Mouse (Mus musculus): Measurements from ENCODE around the gene Spdl1.
"Not testable (repeated sequence)": the region's sequence is repeated elsewhere in the genome, so short reads cannot be mapped to it uniquely, and the experiment has no call there.

The Spdl1 gene

DNA sequence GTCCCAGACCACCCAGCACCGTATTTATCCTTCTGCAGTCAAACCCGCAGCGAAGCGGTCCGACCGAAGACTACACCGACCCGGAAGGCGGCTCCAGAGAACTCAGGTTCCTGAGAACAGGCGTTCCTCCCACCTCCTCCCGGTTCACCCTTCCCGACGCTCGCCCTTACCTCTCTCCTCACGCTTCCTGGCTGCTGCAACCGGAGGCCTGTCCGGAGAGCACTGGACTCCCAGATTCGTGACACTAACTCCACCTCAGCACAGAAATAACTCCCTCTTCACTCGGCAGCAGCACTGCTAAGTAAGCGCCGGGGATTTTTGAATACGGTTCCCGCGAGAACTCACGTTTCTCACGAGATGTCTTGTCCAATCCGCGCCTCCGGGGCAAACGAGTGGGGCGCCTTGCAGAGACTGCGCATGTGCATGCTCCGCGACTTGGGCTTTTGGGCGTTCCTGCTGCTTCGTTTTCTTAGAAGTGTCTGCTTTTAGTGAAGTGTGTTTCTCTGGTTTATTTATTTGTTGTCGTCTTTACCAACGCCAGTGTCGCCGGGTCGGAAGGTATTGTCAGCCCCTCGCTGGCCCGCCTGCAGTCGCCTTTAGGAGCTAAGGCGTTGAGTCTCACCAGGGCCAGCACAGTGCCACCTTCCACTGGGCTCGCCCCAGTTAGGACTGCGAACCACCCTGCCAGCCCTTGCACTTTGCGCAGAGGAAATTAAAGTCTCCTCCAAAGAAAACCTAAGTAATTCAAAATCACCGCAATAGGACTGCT is at the start of gene Spdl1:
TSS of gene Spdl1 (minus strand) at position 324 of the 769 bp plus-strand sequence.
- DNase-seq (ENCODE audit: low spot score): peak; percentile 94

DNA sequence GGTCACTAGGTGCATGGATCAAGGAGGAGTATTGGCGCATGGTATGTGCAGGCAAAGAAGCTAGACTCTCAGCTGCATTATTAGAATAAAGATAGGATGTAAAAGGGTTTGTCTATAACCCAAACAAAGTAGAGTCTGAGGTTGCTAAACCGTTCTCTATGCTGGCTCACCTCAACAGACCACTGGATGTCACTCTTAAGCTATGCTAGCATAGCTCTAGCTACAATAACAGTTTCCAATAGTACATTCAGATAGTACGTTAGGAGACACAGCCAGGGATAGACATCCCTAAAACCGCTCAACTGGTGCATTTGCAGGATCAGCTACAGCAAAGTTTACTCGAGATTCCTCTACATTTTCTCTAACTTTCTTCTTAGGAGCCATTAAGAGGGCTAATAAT is 48.1 kb upstream of the Spdl1 start:
- DNase-seq (ENCODE audit: low spot score): no peak

DNA sequence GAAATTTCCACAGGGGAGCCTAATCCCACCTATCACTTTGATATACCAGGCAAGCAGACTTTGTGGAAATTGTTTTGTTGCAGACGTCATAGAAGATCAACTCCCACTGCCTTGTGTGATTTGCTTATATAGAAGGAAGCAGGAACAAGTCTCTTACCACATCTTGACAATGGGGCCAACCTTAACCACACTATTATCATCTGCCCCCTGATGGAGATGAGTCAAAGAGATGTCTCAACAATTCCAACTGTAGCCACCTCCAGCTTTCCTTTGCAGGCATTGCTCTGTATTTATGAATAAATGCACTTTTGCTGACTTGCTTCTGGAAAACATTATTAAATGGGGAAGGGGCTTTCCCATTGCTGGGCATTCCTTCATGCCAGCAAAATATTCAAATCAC is 46.2 kb upstream of the Spdl1 start:
- DNase-seq (ENCODE audit: low spot score): no peak

DNA sequence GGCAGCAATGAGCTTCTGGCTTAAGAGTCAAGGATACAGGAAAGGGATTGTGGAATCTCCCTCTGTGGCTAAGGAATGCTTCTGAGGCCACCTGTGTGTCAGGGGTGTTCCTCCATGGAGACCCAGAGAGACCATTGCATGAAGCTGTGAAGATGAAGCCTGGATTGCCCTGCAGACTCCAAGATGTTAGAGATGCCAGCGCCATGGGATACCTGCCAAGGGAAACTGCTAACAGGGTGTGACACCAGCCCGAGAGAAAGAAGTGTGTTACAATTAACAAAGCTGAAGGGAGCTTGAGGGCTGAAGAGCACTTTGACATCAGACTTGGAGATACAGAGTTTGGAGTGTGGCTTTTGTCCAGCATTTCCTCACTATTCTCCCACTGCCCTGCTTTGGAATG is 40.4 kb upstream of the Spdl1 start:
- DNase-seq (ENCODE audit: low spot score): no peak

DNA sequence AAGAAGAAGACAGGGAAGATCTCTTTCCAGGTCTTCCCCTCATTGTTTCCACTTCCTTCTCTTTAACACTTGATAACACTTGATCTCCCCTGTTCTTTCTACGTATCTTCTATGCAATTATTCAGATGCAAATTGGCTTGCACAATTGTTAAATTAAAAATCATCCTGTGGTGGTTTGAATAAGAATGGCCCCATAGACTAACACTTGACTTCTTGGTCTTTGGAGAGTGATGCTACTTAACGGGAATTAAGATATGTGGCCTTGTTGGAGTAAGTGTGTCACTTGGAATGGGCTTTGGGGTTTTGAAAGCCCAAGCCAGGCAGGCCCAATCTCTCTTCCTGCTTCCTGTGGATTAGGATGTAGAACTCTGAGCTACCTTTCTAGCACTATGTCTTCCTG is 39.0 kb upstream of the Spdl1 start:
- no peak for DNase-seq (ENCODE audit: low spot score)

DNA sequence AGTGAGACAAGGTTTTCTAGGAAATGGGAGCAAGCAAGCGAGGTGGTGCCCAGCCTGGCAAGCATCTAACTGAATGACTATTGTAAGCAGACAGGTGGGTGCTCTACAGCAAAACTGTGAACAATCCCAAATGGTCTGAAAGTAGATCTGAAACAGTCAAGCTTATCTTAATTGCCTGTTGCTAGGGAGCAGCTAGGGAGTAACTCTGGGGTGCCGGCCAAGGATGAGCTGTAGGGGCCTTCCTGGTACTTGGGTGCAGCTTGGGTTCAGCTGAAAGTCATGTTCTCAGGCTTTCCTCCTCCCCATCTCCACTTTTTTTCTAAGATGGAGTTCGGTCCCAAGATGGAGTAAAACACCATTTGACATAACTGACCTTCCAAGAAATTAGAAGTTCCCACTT is 38.5 kb upstream of the Spdl1 start:
- no peak for DNase-seq (ENCODE audit: low spot score)

DNA sequence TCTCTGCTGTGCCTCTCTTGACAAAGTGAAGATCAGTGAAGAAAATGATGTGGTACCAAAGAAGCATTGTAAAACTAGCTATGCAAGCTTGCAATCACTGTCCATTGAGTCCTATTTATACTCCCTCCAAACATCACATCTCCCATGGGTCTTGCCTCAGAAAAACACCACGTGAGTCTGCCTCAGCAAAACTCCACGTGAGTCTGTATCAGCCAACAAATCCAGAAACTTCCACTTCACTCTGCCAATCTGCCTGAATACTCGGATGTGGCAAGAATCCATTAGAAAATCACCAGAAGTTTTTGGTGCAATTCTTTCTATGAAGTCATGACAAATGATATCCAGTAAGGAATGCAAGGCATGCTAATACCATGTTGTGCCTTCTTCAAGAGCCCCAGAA is 38.0 kb upstream of the Spdl1 start:
- DNase-seq (ENCODE audit: low spot score): no peak

DNA sequence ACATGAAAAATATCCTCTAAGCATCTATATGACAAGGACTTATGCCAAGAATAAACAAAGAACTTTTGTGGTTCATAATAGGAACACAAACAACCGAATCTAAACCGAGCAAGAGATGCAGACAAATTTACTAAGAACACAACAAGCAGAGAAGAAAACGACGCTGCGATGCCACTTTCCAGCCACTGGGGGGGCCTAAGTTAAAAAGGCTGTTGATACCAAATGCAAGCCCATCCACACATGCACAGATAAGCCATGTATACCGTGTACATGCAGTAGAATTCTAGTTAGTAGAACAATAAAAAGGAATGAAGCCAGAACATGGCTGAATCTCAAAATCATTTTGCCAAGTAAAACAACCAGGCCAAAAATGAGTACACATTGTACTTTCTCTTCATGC is 35.2 kb upstream of the Spdl1 start:
- DNase-seq (ENCODE audit: low spot score): no peak

DNA sequence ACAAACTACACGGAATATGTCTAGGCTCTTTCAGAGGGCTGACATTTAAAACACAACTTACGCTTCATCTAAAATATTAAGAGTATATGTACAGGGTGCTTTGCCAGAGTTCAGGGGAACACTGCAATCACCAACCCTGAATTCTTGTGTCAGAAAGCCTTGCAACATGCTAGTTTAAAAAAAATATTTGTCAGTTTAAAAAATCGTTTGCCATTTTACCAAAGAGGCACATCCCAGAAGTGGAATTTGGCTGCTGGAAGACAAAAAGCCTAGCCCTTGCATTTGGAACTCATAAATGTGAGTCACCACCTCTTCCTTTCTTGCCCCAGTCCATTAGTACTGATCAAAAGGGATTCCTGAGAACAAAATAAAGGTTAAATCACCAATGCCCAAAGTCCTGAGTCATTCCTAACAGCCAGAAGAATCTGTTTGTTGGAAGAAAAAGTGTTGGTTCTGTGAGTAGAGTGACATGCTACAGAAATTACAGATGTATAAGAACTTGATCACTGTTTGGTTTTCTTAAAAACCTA is 32.4 kb upstream of the Spdl1 start:
- DNase-seq (ENCODE audit: low spot score): no peak

DNA sequence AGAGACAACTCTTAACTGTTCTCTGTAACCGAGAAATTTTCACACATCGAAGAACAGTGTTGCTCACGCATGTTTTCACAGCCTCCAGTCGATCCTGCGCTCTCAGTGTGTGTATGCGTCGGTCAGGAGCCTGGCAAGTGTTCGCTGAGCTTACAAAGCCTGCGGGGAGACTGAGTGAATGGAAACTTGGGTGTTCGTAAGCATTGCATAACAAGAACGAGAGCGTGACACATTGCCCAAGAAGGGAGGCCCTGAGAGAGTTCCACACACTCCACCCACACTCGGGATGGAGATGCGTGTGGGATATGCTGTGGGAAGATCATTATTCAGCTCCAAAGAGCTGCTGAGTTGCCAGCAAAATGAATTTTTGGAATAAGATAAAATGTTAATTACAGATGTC is 31.7 kb upstream of the Spdl1 start:
- DNase-seq (ENCODE audit: low spot score): no peak

DNA sequence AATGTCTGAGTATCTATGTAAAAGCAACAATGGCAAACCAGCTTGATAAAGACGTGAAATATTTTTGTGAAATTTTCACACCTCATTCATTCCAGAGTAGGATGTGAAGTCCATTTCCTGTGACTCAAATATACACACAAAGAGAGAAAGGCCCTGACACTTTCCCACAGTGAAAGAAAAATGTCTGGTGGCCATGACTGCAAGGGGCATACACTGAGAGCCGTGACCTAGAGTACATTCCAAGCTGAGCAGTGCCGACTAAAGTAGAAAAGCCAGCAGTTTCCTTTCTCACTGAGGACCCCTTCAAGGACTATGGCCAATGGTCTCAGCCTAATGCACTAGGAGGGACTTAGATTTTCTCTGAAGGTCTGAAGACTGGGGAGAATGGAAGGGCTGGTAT is 23.2 kb upstream of the Spdl1 start:
- no peak for DNase-seq (ENCODE audit: low spot score)

DNA sequence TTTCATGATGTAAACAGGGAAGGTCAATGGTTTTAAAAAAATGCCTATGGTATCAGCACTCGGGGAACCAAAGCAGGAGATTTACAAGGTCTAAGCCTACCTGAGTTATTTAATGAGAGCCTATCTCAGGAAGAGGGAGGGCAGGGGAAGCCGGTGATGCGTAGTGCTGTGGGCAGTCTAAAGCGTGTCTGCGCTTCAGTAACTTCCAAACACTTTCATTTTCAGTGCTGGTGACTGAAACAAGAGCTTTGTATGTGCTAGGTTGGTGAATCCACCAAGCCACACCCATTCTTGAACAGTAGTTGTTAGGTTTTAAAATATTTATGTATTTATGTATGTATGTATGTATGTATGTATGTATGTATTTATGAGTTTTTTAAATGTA is 12.8 kb upstream of the Spdl1 start:
- no peak for DNase-seq (ENCODE audit: low spot score)

DNA sequence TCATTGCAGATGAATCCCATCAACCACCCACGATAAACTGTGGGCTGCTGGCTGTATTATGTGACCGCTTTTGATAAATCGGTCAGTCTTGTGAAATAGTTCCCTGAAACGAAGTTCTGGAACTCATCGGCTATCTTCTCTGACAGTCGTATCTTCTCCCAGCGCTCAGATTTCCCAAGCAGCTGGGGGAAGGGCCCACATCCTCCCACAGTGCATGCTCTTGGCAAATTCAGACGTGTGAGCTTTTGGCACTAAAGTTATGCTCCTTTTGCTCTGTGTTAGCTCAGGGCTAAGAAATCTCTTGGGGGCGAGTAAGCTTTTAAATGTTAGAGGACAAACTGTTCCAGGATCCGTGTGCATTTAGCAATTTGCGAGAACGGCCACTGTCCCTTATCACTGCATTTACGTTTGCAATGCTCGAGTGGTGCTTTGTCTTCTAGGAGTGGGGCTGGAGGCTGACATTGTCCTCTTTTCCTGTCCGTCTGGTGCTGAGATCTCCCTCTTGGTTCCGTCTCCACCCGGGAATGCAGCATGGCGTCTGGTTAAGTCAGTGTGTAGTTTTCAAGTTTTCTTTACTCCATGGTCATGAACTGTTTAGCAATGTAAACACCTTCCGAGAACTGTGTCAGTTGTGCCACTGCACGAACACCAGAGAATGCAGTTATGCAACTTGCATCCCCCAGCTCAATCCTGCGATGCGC is 12.3 kb upstream of the Spdl1 start:
- DNase-seq (ENCODE audit: low spot score): peak; percentile 45

DNA sequence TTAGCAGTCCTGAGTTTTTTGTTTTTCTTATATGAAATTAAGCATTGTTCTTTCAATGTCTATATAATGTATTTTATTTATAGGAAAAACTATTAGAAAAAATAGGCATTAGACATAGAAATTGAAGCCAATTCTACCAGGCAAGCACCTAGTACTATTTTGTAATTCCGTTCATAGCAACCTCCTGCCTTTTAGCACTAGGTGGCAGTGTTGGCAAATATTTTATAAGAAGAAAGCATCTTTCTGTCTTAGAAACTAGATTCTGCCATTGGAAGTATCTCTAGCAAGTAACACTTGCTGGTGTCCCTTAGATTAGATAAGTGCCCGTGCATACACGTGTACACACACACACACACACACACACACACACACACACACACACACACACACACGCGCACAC is 10.1 kb upstream of the Spdl1 start:
- no peak for DNase-seq (ENCODE audit: low spot score)

DNA sequence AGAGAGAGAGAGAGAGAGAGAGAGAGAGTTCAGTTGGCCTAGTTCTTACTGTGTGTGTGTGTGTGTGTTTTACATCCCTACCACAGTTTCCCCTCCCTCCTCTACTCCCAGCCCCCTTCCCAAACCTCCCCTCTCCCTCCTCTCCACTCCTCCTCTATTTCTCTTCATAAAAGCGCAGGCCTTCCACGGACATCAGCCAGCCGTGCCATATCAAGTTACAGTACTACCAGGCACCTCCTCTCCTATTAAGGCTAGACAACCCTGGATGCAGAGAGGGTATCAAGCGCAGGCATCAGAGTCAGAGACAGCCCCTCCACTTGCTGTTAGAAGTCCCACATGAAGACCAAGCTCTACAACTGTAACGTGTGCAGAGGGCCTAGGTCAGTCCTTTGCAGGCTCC is 6.8 kb upstream of the Spdl1 start:
- DNase-seq (ENCODE audit: low spot score): no peak

DNA sequence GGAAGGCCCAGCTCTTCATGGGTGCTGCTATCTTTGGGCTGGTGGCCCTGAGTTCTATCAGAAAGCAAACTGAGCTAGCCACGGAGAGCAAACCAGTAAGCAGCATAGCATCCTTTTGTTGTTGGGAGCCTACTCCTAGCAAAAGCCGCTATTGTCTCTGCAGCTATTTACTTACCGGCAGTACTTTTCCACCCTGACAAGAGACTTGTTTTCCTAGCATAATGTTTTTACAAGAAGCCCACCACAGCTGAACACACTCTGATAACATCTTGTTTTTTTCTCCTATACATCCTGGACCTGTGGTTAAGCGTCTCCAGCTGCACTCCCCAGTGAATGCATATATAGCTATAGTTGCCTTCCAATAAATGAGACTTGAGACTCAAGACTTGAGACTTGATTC is 5.6 kb upstream of the Spdl1 start:
- no peak for DNase-seq (ENCODE audit: low spot score)

DNA sequence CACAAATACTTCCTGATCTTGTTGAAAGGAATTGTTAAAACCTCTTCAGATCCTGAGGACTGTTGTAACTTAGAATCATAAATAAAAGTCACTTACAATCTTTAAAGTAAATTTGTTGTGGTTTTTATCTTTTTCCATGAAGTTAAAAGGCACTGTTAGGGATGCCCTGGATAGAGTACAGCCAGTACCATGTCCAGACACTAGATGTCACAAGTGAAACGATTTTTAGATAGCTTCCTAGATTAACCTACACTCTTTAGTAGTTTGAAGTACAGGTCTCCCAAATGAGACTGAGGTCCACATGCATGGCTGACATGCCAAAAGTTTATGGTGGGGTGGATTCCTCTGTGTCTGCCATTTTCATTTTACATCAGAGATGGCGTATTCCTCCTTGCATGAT is 2.8 kb upstream of the Spdl1 start:
- DNase-seq (ENCODE audit: low spot score): no peak

DNA sequence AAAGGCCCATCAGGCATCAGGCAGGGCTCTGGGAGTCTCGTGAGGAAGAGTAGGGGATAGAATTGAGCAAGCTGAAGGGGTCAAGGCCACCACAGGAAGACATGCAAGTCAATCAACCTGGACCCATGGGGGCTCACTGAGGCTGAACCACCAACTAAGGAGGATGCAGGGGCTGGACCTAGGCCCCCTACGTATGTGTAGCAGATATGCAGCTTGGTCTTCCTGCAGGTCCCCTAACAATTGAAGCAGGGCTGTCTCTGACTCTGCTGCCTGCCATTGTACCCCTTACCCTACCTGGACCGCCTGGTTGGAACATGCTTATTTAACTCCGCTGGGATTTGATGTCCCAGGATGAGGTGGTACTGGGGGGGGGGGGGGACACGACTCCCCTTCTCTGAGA is 763 bp downstream of the Spdl1 start:
- DNase-seq (ENCODE audit: low spot score): no peak

DNA sequence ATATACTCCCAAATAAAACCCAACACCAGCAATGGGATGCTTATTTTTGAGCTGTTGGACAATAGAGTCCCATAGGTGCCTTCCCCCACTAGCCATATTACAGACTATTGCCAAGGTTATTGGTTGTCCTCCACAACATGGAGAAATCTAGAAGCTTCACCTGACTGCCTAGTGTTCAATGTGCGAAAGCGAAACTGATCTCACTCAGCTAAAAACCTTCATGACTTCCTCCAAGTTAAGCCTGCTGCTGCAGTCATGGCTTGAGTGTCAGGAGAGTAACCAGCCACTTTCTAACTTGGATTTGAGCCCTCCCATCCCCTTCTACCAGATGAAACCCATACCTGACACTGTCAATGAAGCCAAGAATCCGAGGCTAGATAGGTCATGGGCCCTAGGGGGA is 5.6 kb downstream of the Spdl1 start:
- no peak for DNase-seq (ENCODE audit: low spot score)

DNA sequence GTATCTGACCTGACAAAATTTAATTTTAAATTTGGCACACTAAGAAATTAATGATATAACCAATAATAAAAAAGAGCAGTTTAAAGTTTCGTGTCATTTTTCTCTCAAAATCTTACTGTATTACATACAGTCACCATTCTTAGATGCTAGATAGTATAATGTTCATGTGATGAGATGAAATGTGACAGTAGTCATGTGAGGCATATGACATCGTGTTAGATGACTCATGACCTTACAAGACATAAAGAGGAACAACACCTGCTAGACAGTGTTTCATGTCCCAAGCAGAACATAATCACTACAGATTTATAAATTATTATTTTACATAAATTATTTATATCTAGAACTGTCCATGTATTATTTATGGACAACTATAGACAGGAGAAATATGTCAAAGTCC is 6.5 kb downstream of the Spdl1 start:
- no peak for DNase-seq (ENCODE audit: low spot score)

DNA sequence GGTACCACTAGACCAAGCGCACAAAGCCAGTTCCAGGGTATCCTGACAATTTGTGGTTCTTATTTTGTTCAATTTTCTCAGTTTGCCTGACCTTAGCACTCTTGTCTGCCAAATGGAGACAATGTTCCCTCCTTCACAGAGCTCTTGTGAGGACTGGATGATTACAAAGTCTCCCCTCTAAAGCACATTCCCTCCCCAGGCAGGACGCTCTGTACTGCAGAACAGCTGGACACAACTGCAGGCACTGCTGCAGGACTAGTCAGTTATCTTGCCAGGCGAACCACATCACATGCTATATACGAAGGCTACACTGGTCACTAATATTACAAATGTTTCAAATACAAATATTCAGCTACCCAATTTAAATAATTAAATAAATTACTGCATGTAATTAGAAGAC is 8.7 kb downstream of the Spdl1 start:
- no peak for DNase-seq (ENCODE audit: low spot score)

DNA sequence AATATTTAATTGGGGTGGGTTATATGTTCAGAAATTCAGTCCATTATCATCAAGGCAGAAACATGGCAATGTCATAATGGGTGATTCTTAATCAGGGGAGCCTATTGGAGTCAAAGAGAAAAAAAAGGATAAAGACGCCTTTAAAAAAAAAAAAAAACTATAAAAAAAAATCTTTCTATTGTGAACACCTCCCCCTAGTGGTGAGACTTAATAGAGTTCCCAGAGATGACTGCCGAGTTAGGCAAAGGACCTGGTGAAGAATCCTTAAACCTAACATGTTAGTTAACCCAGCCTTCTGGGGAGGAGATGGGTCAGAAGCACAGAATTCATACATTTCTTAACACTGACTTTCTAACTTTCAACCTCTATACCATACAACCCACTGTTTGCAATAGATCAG is 18.7 kb downstream of the Spdl1 start:
- no peak for DNase-seq (ENCODE audit: low spot score)

DNA sequence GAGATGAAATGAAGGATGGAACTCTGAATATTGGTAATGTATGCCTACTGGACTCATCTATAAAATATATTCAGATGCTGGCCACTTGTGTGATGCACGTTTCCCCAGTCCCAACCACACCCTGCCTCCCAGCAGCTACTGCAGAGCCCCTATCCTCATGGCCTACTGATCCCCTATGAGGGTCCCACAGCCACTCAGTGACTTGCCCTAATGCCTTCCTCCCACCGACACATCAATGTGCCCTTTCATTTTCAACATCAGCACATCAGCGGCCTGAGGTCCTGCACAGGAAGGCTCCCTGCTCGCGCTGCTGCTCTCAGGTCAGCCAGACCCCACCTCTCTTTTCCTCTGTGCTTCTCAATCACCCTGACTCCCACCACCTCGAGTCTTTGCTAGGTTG is 19.1 kb downstream of the Spdl1 start:
- DNase-seq (ENCODE audit: low spot score): no peak

DNA sequence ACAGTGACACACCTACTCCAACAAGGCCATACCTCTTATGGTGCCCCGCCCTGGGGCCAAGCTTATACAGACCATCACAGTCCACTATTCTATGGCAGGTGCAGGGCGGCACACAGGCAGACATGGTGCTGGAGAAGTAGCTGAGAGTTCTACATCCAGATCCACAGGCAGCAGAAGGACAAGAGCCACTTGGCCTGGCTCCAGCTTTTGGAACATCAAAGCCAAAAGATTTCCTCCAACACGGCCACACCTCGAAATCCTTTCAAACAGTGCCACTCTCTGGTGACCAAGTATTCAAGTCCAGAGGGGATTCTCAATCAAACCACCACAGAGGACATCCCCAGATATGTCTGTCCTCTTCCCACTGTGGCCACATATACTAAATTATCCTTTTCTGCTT is 28.4 kb downstream of the Spdl1 start:
- DNase-seq (ENCODE audit: low spot score): not testable (repeated sequence)
